In the genomic region with DNA sequence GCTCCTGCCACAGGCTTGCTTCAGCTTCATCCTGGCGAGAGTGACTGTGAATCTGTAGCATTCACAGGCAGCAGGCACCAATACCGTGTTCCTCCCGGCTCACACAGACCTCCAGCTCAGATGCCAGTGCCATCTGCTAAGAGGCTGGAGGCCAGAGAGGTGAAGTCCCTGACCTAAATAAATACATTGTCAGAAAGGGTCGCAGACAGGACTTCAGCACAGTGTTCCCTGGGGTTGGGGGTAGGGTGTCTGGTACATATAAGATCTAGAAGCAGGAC, we compare ENCODE assay signal across 8 mouse cellular contexts. TPM values are rescaled to one million over a fixed set of nuclear protein-coding genes. Genes with fewer than 3 reads are reported as not detected.
DNase-seq lines count a peak whose midpoint lies in the region; ATAC-seq lines count a peak whose summit lies in the region.

No protein-coding gene starts in this region.

- H3K9ac ChIP-seq in heart, embryonic 12.5 days: peak overlapping the region; percentile 9; the same call in 1 of the 2 replicates
- peak overlapping the region; percentile 90 for H3K9ac ChIP-seq in hindbrain, embryonic 13.5 days
- no peak overlapping the region for H3K9ac ChIP-seq in midbrain, embryonic 15.5 days

- H3K4me2 ChIP-seq in heart, embryonic 12.5 days: peak overlapping the region; percentile 87
- H3K4me2 ChIP-seq in hindbrain, embryonic 13.5 days: peak overlapping the region; percentile 71
- peak overlapping the region; percentile 79 for H3K4me2 ChIP-seq in midbrain, embryonic 15.5 days

- H3K27me3 ChIP-seq in heart, embryonic 12.5 days (replicated peaks): no peaks in the 10 kb centered on the region
- H3K27me3 ChIP-seq in hindbrain, embryonic 13.5 days: no peaks in the 10 kb centered on the region
- no peaks in the 10 kb centered on the region for H3K27me3 ChIP-seq in midbrain, embryonic 15.5 days (replicated peaks)

- 46% methylated on average over 4 of the region's 4 CpGs for WGBS in heart, embryonic 12.5 days
- WGBS in hindbrain, embryonic 13.5 days: 33% methylated on average over 4 of the region's 4 CpGs
- 29% methylated on average over 4 of the region's 4 CpGs for WGBS in midbrain, embryonic 15.5 days

- H3K4me3 ChIP-seq in heart, embryonic 12.5 days: peak overlapping the region; percentile 11; the same call in 1 of the 2 replicates
- H3K4me3 ChIP-seq in hindbrain, embryonic 13.5 days: peak overlapping the region; percentile 58
- no peak overlapping the region for H3K4me3 ChIP-seq in midbrain, embryonic 15.5 days

- peak overlapping the region; percentile 79 for H3K27ac ChIP-seq in heart, embryonic 12.5 days (ENCODE audit: poor library complexity, severe bottlenecking)
- peak overlapping the region; percentile 93 for H3K27ac ChIP-seq in hindbrain, embryonic 13.5 days
- H3K27ac ChIP-seq in midbrain, embryonic 15.5 days: peak overlapping the region; percentile 79

- no peak for DNase-seq in heart, postnatal 14 days
- peak; percentile 71 to 81 for DNase-seq in cerebellum, postnatal 14 days
- DNase-seq in urinary bladder, postnatal 36 days (ENCODE audit: low spot score in 2 of 2): no peak
- no peak for DNase-seq in left cerebral cortex, postnatal 25 days (ENCODE audit: low spot score in 2 of 2)
- DNase-seq in gastrocnemius, postnatal 10 days: no peak

- H3K4me1 ChIP-seq in heart, embryonic 12.5 days (replicated peaks): peaks cover 76% of the 10 kb centered on the region
- H3K4me1 ChIP-seq in hindbrain, embryonic 13.5 days (replicated peaks): peaks cover 100% of the 10 kb centered on the region
- H3K4me1 ChIP-seq in midbrain, embryonic 15.5 days: peaks cover 98% of the 10 kb centered on the region

- H3K9me3 ChIP-seq in heart, embryonic 12.5 days (replicated peaks): no peaks in the 10 kb centered on the region
- no peaks in the 10 kb centered on the region for H3K9me3 ChIP-seq in hindbrain, embryonic 13.5 days
- no peaks in the 10 kb centered on the region for H3K9me3 ChIP-seq in midbrain, embryonic 15.5 days

- intact Hi-C loops in heart, postnatal 14 days (cut with DNase I): no loop called here
- intact Hi-C loops in left cerebral cortex, postnatal 25 days (cut with DNase I): no loop called here

- no peaks in the 10 kb centered on the region for H3K36me3 ChIP-seq in heart, embryonic 12.5 days
- peaks cover 2% of the 10 kb centered on the region; the same call in 1 of the 2 replicates for H3K36me3 ChIP-seq in hindbrain, embryonic 13.5 days
- H3K36me3 ChIP-seq in midbrain, embryonic 15.5 days (replicated peaks): no peaks in the 10 kb centered on the region

- no peak for ATAC-seq in heart, embryonic 12.5 days (ENCODE audit: insufficient number of reproducible peaks, low FRiP score)
- ATAC-seq in hindbrain, embryonic 13.5 days (ENCODE audit: low FRiP score): no peak
- ATAC-seq in midbrain, embryonic 15.5 days (replicated peaks): no peak

RNA-seq across cellular contexts. Expression of gene Ralgds, which starts 22.3 kb away (rescaled TPM):
- polyA plus RNA-seq in heart, embryonic 12.5 days (2016; fragmentation: Nextera tagmentation; extraction: Ambion mirVana): 21.1 and 22.1 TPM in 2 replicates
- total RNA-seq in heart, postnatal 14 days (2021): 10 to 100 TPM; 14.5 to 18.2 TPM
- polyA plus RNA-seq in hindbrain, embryonic 13.5 days (2015; fragmentation: Nextera tagmentation; extraction: Ambion mirVana): 78.9 and 87.9 TPM in 2 replicates
- 92.0 and 94.8 TPM in 2 replicates for polyA plus RNA-seq in midbrain, embryonic 15.5 days (2015; fragmentation: Nextera tagmentation; extraction: Ambion mirVana)
- total RNA-seq in left cerebral cortex, postnatal 25 days (2021): 10 to 100 TPM; 86.4 to 92.7 TPM
- 10 to 100 TPM; 33.1 to 43.9 TPM for total RNA-seq in gastrocnemius, postnatal 10 days (2021)

RNA-seq across cellular contexts. Expression of gene Cel, which starts 28.0 kb away (rescaled TPM):
- polyA plus RNA-seq in heart, embryonic 12.5 days (2016; fragmentation: Nextera tagmentation; extraction: Ambion mirVana): not detected in 2 replicates
- total RNA-seq in heart, postnatal 14 days (2021): not detected
- polyA plus RNA-seq in hindbrain, embryonic 13.5 days (2015; fragmentation: Nextera tagmentation; extraction: Ambion mirVana): 0.08 and 0.13 TPM in 2 replicates
- polyA plus RNA-seq in midbrain, embryonic 15.5 days (2015; fragmentation: Nextera tagmentation; extraction: Ambion mirVana): 0.10 and 0.13 TPM in 2 replicates
- total RNA-seq in left cerebral cortex, postnatal 25 days (2021): not detected
- total RNA-seq in gastrocnemius, postnatal 10 days (2021): not detected

RNA-seq across cellular contexts. Expression of gene Gm10134, which starts 29.3 kb away (rescaled TPM):
- 0.82 TPM in 1 of 2 replicates, not detected in the other for polyA plus RNA-seq in heart, embryonic 12.5 days (2016; fragmentation: Nextera tagmentation; extraction: Ambion mirVana)
- total RNA-seq in heart, postnatal 14 days (2021): 1 to 10 TPM; 1.2 to 1.4 TPM
- 2.1 and 3.6 TPM in 2 replicates for polyA plus RNA-seq in hindbrain, embryonic 13.5 days (2015; fragmentation: Nextera tagmentation; extraction: Ambion mirVana)
- 1.4 and 2.4 TPM in 2 replicates for polyA plus RNA-seq in midbrain, embryonic 15.5 days (2015; fragmentation: Nextera tagmentation; extraction: Ambion mirVana)
- total RNA-seq in left cerebral cortex, postnatal 25 days (2021): 1 to 10 TPM; 1.1 to 1.2 TPM
- 1 to 10 TPM in 1 of 2 experiments, not detected in 1; 2.0 TPM for total RNA-seq in gastrocnemius, postnatal 10 days (2021)

RNA-seq across cellular contexts. Expression of gene Gbgt1, which starts 38.5 kb away (rescaled TPM):
- 0.28 and 0.41 TPM in 2 replicates for polyA plus RNA-seq in heart, embryonic 12.5 days (2016; fragmentation: Nextera tagmentation; extraction: Ambion mirVana)
- total RNA-seq in heart, postnatal 14 days (2021): 1 to 10 TPM; 2.6 to 3.7 TPM
- polyA plus RNA-seq in hindbrain, embryonic 13.5 days (2015; fragmentation: Nextera tagmentation; extraction: Ambion mirVana): 0.52 and 1.0 TPM in 2 replicates
- polyA plus RNA-seq in midbrain, embryonic 15.5 days (2015; fragmentation: Nextera tagmentation; extraction: Ambion mirVana): 1.1 and 1.4 TPM in 2 replicates
- total RNA-seq in left cerebral cortex, postnatal 25 days (2021): 1 to 10 TPM; 2.5 to 2.7 TPM
- 1 to 10 TPM; 1.9 to 3.5 TPM for total RNA-seq in gastrocnemius, postnatal 10 days (2021)

RNA-seq across cellular contexts. Expression of gene Gtf3c5, which starts 48.3 kb away (rescaled TPM):
- polyA plus RNA-seq in heart, embryonic 12.5 days (2016; fragmentation: Nextera tagmentation; extraction: Ambion mirVana): 32.5 and 34.2 TPM in 2 replicates
- 10 to 100 TPM in 1 of 2 experiments, 1 to 10 TPM in 1; 9.8 to 10.9 TPM for total RNA-seq in heart, postnatal 14 days (2021)
- polyA plus RNA-seq in hindbrain, embryonic 13.5 days (2015; fragmentation: Nextera tagmentation; extraction: Ambion mirVana): 40.8 and 46.8 TPM in 2 replicates
- 48.2 and 49.2 TPM in 2 replicates for polyA plus RNA-seq in midbrain, embryonic 15.5 days (2015; fragmentation: Nextera tagmentation; extraction: Ambion mirVana)
- total RNA-seq in left cerebral cortex, postnatal 25 days (2021): 10 to 100 TPM; 16.5 to 17.8 TPM
- total RNA-seq in gastrocnemius, postnatal 10 days (2021): 10 to 100 TPM in 1 of 2 experiments, 1 to 10 TPM in 1; 9.1 to 10.2 TPM

Comparison
In these comparisons a context has a peak if more than half of its experiments do, and no peak if none do; other contexts are left out.
1. DNase-seq: peak in cerebellum, postnatal 14 days (2 of 2); none in heart, postnatal 14 days (0 of 2), urinary bladder, postnatal 36 days (0 of 2), left cerebral cortex, postnatal 25 days (0 of 2) and gastrocnemius, postnatal 10 days (single experiment).
2. Peak in every context shown above with its lines, with median percentiles within 50 percentile points of each other: H3K27ac ChIP-seq and H3K4me2 ChIP-seq.